Mouse (Mus musculus) limb, embryonic 10.5 days (tissue): ENCODE measurements at regions not wholly inside any gene's neighbourhood (a gene's known extent, or its start where the extent isn't known, plus 50 kb on each side); places are given as distances from the start of the nearest gene placed in this dataset.

Experiments used
- DNase-seq: peaks from one replicate; pipeline ENCODE4 v3.0.0-alpha.2; 2017; ENCODE audit warnings: low spot score
- H3K27ac ChIP-seq: fragments of 300-500 bp; sonication (generic); 2 replicates; pipeline ENCODE4 v1.5.1; 2016; ENCODE audit warnings: mild to moderate bottlenecking
- H3K27me3 ChIP-seq: fragments of 300-500 bp; sonication (generic); 2 replicates; pipeline ENCODE4 v1.6.1; 2016; ENCODE audit warnings: low read depth, mild to moderate bottlenecking; ENCODE audit not compliant: poor library complexity, severe bottlenecking
- H3K36me3 ChIP-seq: fragments of 300-500 bp; sonication (generic); 2 replicates; pipeline ENCODE4 v1.6.1; 2016; ENCODE audit warnings: mild to moderate bottlenecking, moderate library complexity
- H3K4me1 ChIP-seq: fragments of 300-500 bp; sonication (generic); 2 replicates; pipeline ENCODE4 v1.6.1; 2016
- H3K4me3 ChIP-seq: fragments of 300-500 bp; sonication (generic); 2 replicates; pipeline ENCODE4 v1.5.1; 2016; ENCODE audit warnings: mild to moderate bottlenecking, moderate library complexity
- H3K9me3 ChIP-seq: fragments of 300-500 bp; sonication (generic); replicated peaks from 2 replicates; pipeline ENCODE4 v1.6.1; 2016; ENCODE audit warnings: mild to moderate bottlenecking
- WGBS: fragments of 180-500 bp; shearing (Covaris S2); methylation state at CpG from one replicate; pipeline ENCODE4 v1.1.7; 2016; 5-methylcytosine and 5-hydroxymethylcytosine counted together

- no peaks in the 10 kb centered on the region for H3K27me3 ChIP-seq
- no peak for DNase-seq
- no peaks in the 10 kb centered on the region for H3K36me3 ChIP-seq
- H3K4me3 ChIP-seq, result no peak overlapping the region
- H3K9me3 ChIP-seq, result no peaks in the 10 kb centered on the region
- no peaks in the 10 kb centered on the region for H3K4me1 ChIP-seq
- no peak overlapping the region for H3K27ac ChIP-seq
- 95% methylated on average over 1 of the region's 1 CpGs for WGBS
Measured at GRCm38 (mm10) chr8:44779212-44779611, 156.0 kb upstream of the Fat1 start.

- H3K36me3 ChIP-seq, result no peaks in the 10 kb centered on the region
- no peaks in the 10 kb centered on the region for H3K27me3 ChIP-seq
- H3K9me3 ChIP-seq, result no peaks in the 10 kb centered on the region
- DNase-seq, result no peak
- H3K27ac ChIP-seq, result no peak overlapping the region
- H3K4me1 ChIP-seq, result no peaks in the 10 kb centered on the region
- WGBS, result 71% methylated on average over 9 of the region's 9 CpGs
- H3K4me3 ChIP-seq, result no peak overlapping the region
Measured at GRCm38 (mm10) chr8:44782421-44782820, 152.8 kb upstream of the Fat1 start.

GRCm38 (mm10) chr8:44785161-44785560, 150.1 kb upstream of the Fat1 start:
- Histone ChIP-seq H3K27ac (no peak overlapping the region), H3K27me3 (no peaks in the 10 kb centered on the region), H3K36me3 (no peaks in the 10 kb centered on the region), H3K9me3 (no peaks in the 10 kb centered on the region), H3K4me1 (no peaks in the 10 kb centered on the region), H3K4me3 (no peak overlapping the region)
- 86% methylated on average over 8 of the region's 8 CpGs for WGBS
- no peak for DNase-seq

- Histone ChIP-seq H3K27me3 (no peaks in the 10 kb centered on the region), H3K27ac (no peak overlapping the region), H3K4me3 (no peak overlapping the region), H3K9me3 (no peaks in the 10 kb centered on the region), H3K4me1 (no peaks in the 10 kb centered on the region), H3K36me3 (no peaks in the 10 kb centered on the region)
- DNase-seq, result no peak
- 89% methylated on average over 5 of the region's 5 CpGs for WGBS
Measured at GRCm38 (mm10) chr8:44786740-44787139, 148.5 kb upstream of the Fat1 start.

- no peaks in the 10 kb centered on the region for H3K36me3 ChIP-seq
- DNase-seq, result no peak
- H3K27me3 ChIP-seq, result no peaks in the 10 kb centered on the region
- H3K9me3 ChIP-seq, result no peaks in the 10 kb centered on the region
- no peak overlapping the region for H3K4me3 ChIP-seq
- no peaks in the 10 kb centered on the region for H3K4me1 ChIP-seq
- 79% methylated on average over 3 of the region's 3 CpGs for WGBS
- H3K27ac ChIP-seq, result no peak overlapping the region
Measured at GRCm38 (mm10) chr8:44788290-44788689, 147.0 kb upstream of the Fat1 start.

DNA sequence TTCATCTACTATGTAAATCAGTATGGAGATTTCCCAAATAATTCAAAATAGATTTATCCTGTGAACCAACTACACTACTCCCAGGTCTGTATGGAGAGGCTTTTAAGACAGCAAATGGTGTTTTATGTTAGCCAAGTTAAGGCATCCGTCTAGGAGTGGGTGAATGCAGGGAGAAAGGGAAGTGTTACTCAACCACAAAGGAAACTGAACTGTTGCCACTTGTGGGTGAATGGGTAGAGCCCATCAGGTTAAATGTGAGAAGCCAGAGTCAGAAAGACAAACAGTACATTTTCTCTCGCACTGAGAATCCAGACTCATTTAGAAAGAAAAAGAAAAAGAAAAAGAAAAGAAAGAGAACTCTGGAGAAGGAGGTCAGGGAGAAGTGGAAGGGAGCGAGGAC, 135.7 kb upstream of the Fat1 start:
- Histone ChIP-seq H3K36me3 (no peaks in the 10 kb centered on the region), H3K4me1 (peaks cover 16% of the 10 kb centered on the region), H3K27ac (no peak overlapping the region), H3K4me3 (no peak overlapping the region), H3K9me3 (no peaks in the 10 kb centered on the region), H3K27me3 (no peaks in the 10 kb centered on the region)
- no peak for DNase-seq
- 80% methylated on average over 3 of the region's 3 CpGs for WGBS

DNA sequence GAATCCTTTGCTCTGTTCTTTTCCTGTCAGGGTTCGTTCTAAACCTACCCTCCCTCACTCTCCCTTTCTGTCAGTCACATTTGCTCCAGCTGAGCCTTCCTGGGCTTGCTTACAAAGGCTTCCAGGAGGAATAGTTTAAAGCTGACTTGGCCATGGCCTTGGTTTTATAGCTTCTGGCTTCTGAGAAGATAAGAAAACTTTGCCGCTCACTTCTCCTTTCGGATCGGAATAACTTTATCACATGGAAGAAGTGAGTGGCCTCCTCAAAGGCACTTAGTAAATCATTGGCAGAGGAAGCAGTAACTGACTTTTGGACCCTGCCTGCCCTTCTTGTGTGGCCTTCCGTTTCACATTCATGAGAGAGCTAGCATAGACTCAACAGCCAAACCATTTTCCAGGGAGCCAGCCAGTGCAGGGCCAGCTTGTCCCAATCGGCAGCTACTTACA, 134.4 kb upstream of the Fat1 start:
- no peak overlapping the region for H3K4me3 ChIP-seq
- WGBS, result 34% methylated on average over 6 of the region's 6 CpGs
- no peak for DNase-seq
- H3K27me3 ChIP-seq, result no peaks in the 10 kb centered on the region
- H3K27ac ChIP-seq, result no peak overlapping the region
- no peaks in the 10 kb centered on the region for H3K36me3 ChIP-seq
- H3K9me3 ChIP-seq, result no peaks in the 10 kb centered on the region
- H3K4me1 ChIP-seq, result peaks cover 16% of the 10 kb centered on the region

- DNase-seq, result no peak
- WGBS, result 50% methylated on average over 6 of the region's 6 CpGs
- H3K36me3 ChIP-seq, result no peaks in the 10 kb centered on the region
- no peak overlapping the region for H3K27ac ChIP-seq
- no peaks in the 10 kb centered on the region for H3K9me3 ChIP-seq
- no peaks in the 10 kb centered on the region for H3K27me3 ChIP-seq
- peaks cover 16% of the 10 kb centered on the region for H3K4me1 ChIP-seq
- H3K4me3 ChIP-seq, result no peak overlapping the region
Measured at GRCm38 (mm10) chr8:44801604-44802206, 133.5 kb upstream of the Fat1 start.

- H3K27me3 ChIP-seq, result no peaks in the 10 kb centered on the region
- no peaks in the 10 kb centered on the region for H3K36me3 ChIP-seq
- DNase-seq, result no peak
- WGBS, result 79% methylated on average over 5 of the region's 5 CpGs
- H3K4me1 ChIP-seq, result peaks cover 16% of the 10 kb centered on the region
- H3K9me3 ChIP-seq, result no peaks in the 10 kb centered on the region
- no peak overlapping the region for H3K4me3 ChIP-seq
- no peak overlapping the region for H3K27ac ChIP-seq
Measured at GRCm38 (mm10) chr8:44802331-44802730, 132.9 kb upstream of the Fat1 start.

GRCm38 (mm10) chr8:44804414-44805178, 130.7 kb upstream of the Fat1 start:
- Histone ChIP-seq H3K9me3 (no peaks in the 10 kb centered on the region), H3K36me3 (no peaks in the 10 kb centered on the region), H3K27ac (no peak overlapping the region), H3K4me1 (peaks cover 16% of the 10 kb centered on the region), H3K27me3 (no peaks in the 10 kb centered on the region), H3K4me3 (no peak overlapping the region)
- no peak for DNase-seq
- WGBS, result 45% methylated on average over 14 of the region's 14 CpGs

- DNase-seq, result no peak
- WGBS, result 80% methylated on average over 11 of the region's 11 CpGs
Measured at GRCm38 (mm10) chr8:44805179-44805815, 129.9 kb upstream of the Fat1 start.

DNA sequence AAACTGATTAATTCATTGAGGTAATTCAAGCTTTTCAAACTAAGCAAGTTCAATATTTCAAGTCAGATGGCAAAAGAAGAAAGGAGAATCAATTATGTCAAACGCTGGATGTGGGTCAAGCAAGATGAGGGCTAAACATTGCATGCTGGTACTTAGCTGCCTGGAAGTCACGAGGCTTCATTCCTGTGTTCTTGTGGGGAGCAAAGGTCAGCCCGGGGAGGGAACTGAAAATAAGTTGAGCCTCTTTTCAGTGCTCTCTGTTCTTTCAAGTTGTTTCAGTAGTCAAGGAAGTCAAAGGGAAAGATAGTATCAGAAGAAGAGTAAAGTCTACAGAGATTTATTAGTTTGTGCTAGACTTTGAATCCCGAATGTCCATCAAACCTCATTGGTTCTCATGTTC, 122.9 kb upstream of the Fat1 start:
- H3K36me3 ChIP-seq, result no peaks in the 10 kb centered on the region
- no peak overlapping the region for H3K4me3 ChIP-seq

More at GRCm38 (mm10) chr8:44805179-44805815, 129.9 kb upstream of the Fat1 start:
- Histone ChIP-seq H3K4me1 (peaks cover 16% of the 10 kb centered on the region), H3K36me3 (no peaks in the 10 kb centered on the region), H3K27ac (no peak overlapping the region), H3K9me3 (no peaks in the 10 kb centered on the region), H3K4me3 (no peak overlapping the region), H3K27me3 (no peaks in the 10 kb centered on the region)

DNA sequence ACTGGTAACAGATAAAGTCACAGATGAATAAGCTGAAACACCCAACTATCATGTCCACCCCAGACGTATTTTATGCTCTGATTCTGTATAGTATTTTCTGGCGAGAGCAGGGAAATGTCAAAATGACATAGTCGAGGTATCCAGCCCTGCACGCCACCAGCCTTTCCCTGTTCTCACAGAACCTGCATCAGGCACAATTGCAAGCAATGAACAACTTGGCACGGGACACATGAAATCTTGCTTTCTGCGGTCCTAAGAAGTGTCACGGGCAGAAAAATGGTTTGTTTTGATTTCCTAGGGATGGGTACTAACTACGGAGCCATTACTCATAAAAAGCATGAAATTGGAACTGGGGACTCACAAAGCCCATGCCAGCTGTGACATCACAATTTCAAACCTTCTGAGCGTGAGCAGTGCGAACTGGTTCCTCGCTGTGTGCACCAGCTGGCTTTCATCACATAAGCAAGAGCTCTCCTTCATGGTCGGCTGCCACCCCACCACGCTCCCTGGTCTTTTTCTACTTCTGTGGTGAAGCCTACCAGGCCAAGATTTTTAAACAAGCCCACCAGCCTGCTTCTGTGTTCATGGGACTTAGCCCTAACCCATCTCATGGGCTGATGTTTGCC, 117.6 kb upstream of the Fat1 start:
- DNase-seq, result no peak
- WGBS, result 89% methylated on average over 13 of the region's 13 CpGs
- no peak overlapping the region for H3K27ac ChIP-seq
- no peaks in the 10 kb centered on the region for H3K27me3 ChIP-seq
- no peaks in the 10 kb centered on the region for H3K36me3 ChIP-seq
- no peaks in the 10 kb centered on the region for H3K9me3 ChIP-seq
- H3K4me1 ChIP-seq, result no peaks in the 10 kb centered on the region
- no peak overlapping the region for H3K4me3 ChIP-seq

More for the DNA sequence above, 122.9 kb upstream of the Fat1 start:
- WGBS, result 76% methylated on average over 4 of the region's 4 CpGs
- Histone ChIP-seq H3K27me3 (no peaks in the 10 kb centered on the region), H3K9me3 (no peaks in the 10 kb centered on the region), H3K4me1 (no peaks in the 10 kb centered on the region), H3K27ac (no peak overlapping the region)
- DNase-seq, result no peak
